Mouse (Mus musculus) erythroid progenitor cell, adult 5-6 weeks (primary cell): Measurements from ENCODE around the gene Nktr. TPM values are rescaled to one million over a fixed set of nuclear protein-coding genes. Genes with fewer than 3 reads are reported as not detected.

Experiments used
- ATAC-seq: replicated peaks from 2 replicates; pipeline ENCODE4 v1.8.0; 2016; ENCODE audit warnings: moderate number of reproducible peaks, mild to moderate bottlenecking, moderate TSS enrichment, inconsistent platforms; ENCODE audit not compliant: poor library complexity, low FRiP score, severe bottlenecking
- total RNA-seq, 2 experiments: library from RNA; stranded (forward) in 1 of 2; stranded (reverse) in 1 of 2; fragments of 150-400 nt in 1 of 2; fragments of 186-747, 209-891 nt in 1 of 2; gene quantifications; 2 replicates each; pipeline versions ENCODE4 v1.2.3 to v1.2.4; 2015 to 2017; ENCODE audit warnings: low replicate concordance in 2 of 2

Gene Nktr
- total RNA-seq, 2 experiments from 2014 or later, result 225 to 322 TPM

DNA sequence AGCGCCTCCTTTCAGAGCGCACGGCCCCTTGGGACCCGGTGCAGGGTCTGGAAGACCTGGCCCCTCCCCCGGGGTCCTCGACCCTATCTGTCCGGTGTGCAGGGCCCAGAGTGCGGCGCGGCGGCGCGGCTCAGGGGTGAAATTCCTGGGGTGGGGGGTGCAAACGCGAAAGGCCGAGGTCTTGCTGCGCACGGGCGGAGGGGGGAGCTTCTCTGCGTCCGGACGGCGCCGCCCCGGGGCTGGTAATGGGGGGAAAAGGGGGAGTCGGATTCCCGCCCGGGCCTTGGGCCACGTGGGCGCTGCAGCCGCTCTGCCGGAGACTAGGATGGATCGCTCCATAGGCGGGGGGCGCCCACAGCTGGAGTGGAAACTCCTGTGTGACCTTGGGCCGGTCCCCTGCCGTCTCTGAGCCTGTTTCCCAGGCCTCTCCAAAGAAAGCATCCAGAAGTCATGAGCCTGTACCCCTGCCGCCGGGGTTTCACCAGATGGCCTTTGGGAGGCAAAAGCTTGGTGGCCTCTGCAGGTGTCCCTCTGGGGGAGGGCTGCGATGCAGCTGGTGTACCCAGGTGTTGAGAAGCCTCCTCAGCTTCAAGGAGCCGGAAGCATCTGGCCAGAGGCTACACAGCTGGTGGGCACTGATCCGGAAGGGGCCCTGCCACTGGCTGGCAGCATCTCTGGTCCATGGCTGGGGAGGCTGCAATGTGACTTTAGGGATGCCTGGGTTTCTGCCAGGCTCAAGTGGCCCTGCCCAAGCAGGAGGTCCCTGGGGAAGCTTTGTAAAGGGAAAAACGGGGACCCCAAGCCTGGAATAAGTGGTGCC lies 41.5 kb downstream of the Nktr start:
- no peak for ATAC-seq

DNA sequence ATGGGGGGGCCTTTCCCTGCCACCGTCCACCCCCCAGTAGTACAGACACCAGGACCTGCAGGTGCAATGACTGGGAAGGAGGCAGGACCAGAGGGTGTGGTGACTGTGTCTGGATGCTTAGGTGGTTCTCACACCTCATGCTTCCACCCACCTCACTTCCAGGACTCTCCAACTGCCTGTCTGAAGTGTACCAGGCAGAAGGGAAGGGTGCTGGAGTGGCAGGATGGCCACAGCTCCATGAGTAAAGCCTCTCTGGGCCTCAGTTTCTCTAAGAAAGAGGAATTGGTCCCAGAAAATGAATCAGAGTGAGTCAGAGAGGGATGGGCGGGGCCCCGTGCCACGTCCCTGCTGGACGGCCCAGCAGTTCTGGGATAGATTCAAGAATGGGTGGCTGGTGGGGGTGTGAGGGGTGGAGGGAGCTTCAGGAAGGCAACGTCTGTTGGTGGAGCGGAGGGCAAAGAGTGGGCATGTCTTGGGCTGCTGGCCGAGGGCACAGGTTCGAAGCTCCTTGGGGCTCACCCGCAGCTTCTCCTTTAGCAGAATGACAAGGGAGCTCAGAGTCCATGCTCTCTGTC lies 42.2 kb downstream of the Nktr start:
- ATAC-seq, result no peak

GRCm38 (mm10) chr9:121761787-121762186 lies 42.8 kb downstream of the Nktr start:
- no peak for ATAC-seq

- no peak for ATAC-seq
Measured at GRCm38 (mm10) chr9:121762248-121762647, 43.3 kb downstream of the Nktr start.

DNA sequence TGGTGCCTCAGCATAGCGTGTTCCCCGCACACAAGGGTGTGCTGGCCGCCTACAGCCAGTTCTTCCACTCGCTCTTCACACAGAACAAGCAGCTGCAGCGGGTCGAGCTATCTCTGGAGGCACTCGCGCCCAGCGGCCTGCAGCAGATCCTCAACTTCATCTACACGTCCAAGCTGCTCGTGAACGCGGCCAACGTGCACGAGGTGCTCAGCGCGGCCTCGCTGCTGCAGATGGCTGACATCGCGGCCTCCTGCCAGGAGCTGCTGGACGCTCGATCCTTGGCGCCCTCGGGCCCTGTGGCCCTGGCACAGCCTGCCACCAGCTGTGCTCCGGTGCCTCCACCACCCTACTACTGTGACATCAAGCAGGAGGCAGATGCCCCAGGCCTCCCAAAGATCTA lies 43.8 kb downstream of the Nktr start:
- no peak for ATAC-seq

DNA sequence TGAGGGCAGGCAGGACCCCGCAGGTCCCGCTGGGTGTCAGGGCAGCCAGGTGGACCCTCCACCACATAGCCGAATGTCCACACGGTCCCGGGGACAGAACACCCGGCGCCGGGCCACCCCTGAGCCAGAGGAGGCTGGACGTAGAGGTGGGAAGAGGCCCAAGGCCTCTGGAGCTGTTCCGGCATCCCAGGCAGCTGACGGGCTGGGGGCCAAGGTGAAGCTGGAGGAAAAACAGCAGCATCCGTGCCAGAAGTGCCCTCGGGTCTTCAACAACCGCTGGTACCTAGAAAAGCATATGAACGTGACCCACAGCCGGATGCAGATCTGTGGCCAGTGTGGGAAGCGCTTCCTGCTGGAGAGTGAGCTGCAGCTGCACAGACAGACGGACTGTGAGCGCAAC lies 44.7 kb downstream of the Nktr start:
- ATAC-seq, result no peak

- ATAC-seq, result no peak
Measured at GRCm38 (mm10) chr9:121765166-121765855, 46.3 kb downstream of the Nktr start.

GRCm38 (mm10) chr9:121772412-121772811 lies 53.4 kb downstream of the Nktr start:
- ATAC-seq, result no peak

GRCm38 (mm10) chr9:121775951-121776350 lies 57.0 kb downstream of the Nktr start:
- ATAC-seq, result no peak

- no peak for ATAC-seq
Measured at GRCm38 (mm10) chr9:121776511-121776910, 57.5 kb downstream of the Nktr start.

GRCm38 (mm10) chr9:121777484-121778065 lies 58.6 kb downstream of the Nktr start, which contains the start of gene Klhl40:
Gene Klhl40 (plus strand): TSS chr9:121777607.
- no peak for ATAC-seq

DNA sequence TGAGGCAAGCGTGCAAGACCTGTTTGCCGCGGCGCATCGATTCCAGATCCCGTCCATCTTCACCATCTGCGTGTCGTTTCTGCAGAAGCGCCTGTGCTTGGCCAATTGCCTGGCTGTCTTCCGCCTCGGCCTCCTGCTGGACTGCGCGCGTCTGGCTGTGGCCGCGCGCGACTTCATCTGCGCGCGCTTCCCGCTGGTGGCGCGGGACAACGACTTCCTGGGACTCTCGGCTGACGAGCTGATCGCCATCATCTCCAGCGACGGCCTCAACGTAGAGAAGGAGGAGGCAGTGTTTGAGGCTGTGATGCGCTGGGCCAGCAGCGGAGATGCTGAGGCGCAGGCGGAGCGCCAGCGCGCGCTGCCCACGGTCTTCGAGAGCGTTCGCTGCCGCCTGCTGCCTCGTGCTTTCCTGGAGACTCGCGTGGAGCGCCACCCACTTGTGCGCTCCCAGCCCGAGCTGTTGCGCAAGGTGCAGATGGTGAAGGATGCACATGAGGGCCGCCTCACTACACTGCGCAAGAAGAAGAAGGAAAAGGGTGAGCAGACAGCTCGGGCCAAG lies 59.2 kb downstream of the Nktr start:
- no peak for ATAC-seq

- ATAC-seq, result no peak
Measured at GRCm38 (mm10) chr9:121784801-121785200, 65.8 kb downstream of the Nktr start.

GRCm38 (mm10) chr9:121785261-121785660 lies 66.3 kb downstream of the Nktr start:
- no peak for ATAC-seq

DNA sequence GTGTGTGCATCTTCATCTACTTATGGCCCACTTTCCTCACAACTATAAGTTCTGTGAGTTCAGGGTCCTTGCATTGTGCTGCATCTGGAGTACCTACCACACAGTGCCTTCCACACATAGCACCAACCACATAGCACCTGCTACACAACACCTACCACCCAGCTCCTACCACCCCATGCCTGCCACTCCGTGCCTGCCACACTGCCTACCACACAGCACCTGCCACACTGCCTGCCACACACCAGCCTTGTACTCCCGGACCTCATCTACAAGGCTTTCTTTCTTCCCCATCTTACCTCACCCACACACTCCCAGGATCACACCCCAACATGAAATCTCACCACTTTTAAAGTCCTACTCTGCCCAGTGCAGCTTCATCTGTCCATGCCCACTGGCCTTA lies 67.4 kb downstream of the Nktr start:
- no peak for ATAC-seq

GRCm38 (mm10) chr9:121791206-121791605 lies 72.2 kb downstream of the Nktr start:
- ATAC-seq, result no peak

- ATAC-seq, result no peak
Measured at GRCm38 (mm10) chr9:121791757-121792521, 73.0 kb downstream of the Nktr start, which contains the start of gene Hhatl. Gene Hhatl (minus strand): TSS chr9:121792507.

DNA sequence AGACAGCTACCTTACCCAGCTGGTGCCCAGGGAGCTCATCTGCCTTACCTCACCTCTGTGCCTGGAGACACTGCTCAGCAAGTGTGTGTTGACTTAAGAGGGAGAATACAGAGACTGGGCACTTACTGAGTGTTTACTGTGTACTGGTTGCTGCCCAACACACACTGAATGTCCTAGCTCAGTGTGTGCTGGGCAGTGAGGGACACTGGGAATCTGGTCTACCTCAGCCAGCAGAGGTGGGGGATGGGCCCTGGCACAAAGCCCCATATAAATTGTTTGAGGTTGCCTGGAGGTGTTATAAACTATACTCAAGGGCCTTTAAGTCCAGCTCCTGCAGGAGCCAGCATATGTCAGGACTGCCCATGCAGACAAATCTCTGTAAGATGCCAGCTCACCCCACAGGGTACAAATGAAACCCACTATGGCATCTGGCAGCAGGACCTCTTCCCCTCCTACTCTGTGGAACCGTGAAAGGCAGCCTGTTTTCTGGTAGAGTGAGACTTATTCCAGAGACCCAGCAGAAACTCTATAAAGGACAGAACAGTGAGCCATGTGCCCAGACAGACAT lies 76.1 kb downstream of the Nktr start:
- no peak for ATAC-seq

DNA sequence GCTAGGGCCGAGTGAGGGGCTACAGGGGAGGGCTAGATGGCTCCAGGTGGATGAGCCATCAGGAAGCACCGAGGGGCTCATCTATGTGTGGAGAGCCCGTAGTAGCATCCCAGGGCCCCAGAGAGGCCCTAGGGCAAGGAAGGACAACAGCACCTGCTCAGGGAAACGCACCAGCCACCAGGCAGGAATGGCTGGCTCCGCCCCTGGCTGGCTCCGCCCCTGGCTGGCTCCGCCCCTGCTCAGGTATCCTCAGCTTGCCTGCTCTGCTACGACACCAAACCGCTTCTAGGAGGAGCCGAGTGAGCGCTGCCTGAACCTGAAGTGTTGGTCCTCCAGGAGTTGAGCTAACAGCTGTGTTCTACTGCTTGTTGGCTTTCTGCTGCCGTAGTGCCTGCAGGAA lies 78.8 kb downstream of the Nktr start:
- no peak for ATAC-seq
